Mouse (Mus musculus): ENCODE measurements at regions not wholly inside any gene's neighbourhood (a gene's known extent, or its start where the extent isn't known, plus 50 kb on each side); places are given as distances from the start of the nearest gene placed in this dataset.

DNA sequence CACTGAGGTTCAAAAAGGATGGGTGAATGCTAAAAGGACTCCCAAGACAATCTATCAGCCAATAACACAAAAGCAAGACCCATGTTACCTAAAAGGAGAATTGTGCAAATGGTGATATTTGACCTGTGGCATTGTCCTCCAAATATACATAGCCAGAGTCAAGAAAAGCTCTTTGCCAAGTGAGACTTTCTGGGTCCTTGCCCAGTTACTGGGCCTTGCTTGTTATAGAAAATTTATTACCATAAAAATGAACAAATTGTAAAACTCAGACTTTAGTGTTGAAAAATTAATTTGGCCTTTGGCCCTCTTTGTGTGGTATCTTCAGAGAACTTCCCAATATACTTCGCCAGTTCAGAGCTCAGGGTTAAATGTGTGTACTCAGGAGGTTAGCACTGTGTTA is 653.3 kb downstream of the Gm826 start:
- DNase-seq (ENCODE audit: low spot score) = no peak

DNA sequence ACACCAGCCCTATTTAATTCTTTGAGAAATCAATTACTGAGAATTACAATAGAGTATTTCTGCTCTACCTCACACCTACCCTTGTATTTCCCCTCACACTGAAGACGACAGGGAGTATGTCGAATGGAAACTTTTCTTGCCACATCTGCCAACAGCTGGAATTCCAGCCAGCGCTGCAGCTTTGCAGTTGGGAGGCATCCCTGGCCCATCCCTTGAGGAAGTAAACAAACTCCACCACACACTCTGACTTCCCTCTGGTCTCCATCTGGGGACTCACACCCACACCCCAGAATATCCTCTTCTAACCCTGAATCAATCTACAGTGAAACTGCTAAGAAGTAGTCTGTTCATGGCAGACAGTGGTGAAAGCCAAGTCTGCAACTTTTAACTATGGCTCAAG is 630.9 kb downstream of the Gm826 start:
- DNase-seq (ENCODE audit: low spot score) = no peak

DNA sequence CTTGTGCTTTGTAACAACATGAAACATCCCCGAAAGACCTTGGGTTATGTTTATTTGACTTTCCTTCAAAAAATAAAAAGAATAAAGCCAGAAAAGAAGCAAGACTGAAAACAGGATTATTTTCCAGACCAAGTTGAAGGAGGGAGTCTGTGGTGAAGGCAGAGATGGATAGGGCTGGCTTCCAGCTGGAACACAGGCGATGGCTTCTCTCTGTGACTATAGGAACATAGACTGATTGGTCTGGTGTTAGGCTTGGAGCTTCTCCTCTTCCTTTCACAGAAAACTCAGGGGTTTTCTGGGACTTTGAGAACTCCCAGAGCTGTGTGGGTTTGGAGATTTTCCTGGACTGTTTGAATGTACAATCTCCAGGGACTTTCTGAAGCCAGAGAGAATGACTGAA is 625.8 kb downstream of the Gm826 start:
- no peak for DNase-seq (ENCODE audit: low spot score)

DNA sequence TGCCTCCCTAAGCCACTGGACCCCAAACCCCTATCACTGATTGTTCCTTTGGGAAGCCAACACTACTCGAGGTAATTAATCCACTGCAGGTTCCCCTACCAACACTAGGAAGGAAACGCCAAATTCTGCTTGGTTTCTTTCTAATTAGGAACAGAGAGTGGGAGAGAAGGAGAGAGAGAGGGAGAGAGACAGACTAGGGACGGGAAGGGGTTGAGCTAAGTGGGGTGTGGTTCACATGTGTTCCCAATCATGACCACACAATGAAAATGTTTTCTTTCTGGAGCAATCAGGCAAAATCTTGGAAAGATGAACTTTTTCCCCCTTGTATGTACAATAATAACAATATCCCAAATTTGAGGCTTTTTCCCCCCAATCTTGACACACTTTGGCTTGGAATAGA is 619.3 kb downstream of the Gm826 start:
- no peak for DNase-seq (ENCODE audit: low spot score)

DNA sequence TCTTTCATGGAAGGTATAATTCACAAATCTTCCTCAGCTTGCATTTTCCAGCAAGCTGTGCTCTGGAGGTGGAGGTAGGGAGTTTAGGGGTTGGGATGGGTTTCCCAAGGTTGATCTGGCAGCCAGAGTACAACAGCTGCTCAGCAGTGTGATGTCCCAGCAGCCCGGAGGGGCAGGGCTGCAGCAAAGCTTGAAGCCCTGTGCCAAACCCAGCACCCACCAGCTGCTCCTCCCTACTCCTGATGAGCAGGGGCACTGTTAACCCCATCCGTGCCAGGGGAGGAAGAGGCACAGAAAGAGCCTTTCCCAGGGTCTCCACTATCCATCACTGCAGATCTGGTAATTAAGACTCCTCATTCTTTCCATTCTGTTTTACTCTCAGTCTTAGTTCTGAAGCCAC is 615.2 kb downstream of the Gm826 start:
- no peak for DNase-seq (ENCODE audit: low spot score)

DNA sequence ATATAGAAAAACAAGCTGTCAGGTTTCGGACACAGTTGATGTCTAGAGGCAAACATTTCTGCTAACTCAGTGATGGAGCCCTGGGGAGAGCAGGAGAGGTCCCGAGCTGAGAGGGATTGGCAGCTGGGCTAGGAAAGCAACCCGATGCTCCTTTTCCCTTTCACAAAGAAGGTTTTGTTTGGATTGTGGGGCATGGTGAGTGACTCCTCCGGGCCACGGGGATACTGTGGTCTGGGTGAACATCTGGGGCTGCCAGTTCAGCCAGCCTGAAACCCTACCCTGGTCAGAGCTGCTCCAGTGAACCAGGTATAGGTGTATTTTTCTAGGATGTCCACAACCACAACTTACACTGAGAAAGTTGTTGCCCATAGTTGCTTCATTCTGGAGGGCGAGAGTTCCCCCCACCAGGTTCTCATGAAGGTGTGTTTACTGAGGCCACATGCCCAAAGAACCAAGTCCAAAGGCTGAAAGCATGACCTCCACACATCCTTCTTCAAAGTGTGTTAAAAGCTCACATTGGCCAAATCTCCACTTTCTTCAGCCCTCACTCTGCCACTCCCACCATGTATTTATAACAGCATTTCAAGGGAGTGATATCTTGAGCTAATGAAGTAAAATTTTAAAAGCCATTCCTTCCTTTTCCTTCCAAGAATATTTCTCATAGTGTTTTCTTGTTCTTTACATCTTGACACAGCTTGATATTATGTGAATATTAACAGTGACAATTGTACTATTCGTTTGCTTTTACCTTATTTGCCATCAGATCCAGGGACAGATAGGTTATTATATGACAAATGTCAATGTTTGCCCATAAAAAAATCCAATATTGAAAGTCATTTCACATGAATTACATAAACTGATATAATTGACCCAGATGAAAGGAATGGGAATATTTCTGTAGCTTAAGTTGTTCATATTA is 608.5 kb downstream of the Gm826 start:
- DNase-seq (ENCODE audit: low spot score) = no peak

DNA sequence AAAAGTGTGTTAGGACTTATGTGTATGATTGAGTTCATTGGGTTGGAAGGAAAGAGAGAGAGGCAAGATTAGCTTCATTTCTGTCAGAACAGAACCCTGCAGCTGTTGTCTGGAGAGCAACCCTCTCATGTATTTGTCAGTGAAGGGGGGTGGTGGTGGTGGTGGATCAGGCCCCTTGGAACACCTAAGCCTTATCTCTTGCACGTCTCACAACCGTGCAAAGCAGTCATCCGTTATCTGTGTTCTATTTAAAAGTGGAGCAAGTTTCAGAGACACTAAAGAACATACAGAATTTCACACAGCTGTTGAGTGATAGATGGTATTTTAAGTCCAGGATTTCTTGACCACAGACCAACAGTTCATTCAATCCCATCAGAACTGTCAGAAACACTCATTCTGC is 604.7 kb downstream of the Gm826 start:
- DNase-seq (ENCODE audit: low spot score) = no peak

DNA sequence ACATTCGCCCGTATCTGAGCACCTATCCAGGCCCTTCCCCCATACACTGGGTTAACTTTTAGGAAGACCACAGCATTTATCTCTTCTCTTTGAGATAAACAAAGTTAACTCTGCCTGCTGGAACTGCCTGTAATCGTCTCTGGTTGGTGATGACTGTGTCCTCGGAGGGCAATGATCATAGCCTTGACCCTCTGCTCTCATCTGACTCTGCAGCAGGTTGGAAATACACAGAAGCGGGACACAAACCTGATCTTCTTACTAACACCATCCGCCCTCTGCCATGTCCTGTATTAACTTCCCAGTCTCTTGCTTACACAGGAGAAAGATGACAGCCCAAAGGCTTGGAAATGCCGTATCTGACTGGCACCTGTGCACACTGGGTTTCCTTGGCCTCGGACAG is 603.7 kb downstream of the Gm826 start:
- DNase-seq (ENCODE audit: low spot score) = no peak

DNA sequence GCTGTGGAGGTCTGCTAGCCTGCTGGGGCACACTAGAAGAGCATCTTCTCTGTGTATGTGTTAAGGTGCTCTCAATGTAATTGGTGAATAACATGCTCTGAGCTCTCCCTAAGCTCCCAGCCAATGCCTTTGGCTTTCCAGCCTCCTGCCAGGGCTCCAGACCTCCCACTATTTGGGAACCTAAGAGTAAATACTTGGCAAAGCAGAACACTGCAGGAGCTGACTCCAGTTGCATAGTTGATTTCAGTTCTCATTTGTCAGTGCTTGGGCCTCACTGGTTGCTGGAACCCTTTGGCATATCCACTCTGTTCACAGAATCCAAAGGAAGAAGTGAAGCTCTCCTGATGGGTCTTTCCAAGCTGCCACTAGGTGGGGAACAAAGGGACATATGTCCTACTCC is 602.7 kb downstream of the Gm826 start:
- no peak for DNase-seq (ENCODE audit: low spot score)

DNA sequence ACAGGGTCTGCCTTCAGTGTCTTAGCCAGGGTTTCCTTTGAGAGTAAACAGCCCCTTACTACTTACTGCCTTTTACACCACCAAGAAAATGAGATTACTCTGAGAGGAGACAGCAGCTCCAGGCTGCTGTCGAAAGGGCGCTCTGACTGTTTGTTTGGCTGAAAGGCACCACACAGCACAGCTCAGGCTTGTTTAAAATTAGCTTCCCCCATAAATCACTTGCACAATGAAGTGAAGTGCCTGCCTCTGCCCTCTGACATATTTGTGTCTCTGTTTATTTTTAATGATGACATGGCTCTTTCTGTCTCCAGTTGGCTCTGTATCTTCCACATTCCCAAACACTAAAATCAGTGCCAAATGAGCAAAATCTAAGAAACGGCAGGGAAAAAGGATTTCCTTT is 601.5 kb downstream of the Gm826 start:
- no peak for DNase-seq (ENCODE audit: low spot score)

DNA sequence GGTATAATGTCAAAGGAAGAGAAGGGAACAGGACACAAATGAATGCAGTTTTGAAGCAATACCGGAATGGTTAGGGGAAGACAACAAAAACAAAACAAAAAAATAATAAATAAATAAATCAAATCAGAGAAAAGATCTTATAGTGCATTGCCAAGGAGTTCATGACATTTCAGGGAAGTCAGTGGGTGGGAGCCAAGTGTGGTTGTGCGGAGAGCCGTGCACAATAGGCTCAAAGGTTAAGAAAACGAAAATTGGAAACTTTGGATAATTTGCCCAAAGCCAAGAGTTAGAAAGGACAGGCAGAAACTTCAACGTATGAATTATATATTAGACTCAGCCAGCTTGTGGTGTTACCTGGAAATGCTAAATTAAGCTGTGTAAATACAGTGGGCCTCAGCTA is 599.4 kb downstream of the Gm826 start:
- no peak for DNase-seq (ENCODE audit: low spot score)

DNA sequence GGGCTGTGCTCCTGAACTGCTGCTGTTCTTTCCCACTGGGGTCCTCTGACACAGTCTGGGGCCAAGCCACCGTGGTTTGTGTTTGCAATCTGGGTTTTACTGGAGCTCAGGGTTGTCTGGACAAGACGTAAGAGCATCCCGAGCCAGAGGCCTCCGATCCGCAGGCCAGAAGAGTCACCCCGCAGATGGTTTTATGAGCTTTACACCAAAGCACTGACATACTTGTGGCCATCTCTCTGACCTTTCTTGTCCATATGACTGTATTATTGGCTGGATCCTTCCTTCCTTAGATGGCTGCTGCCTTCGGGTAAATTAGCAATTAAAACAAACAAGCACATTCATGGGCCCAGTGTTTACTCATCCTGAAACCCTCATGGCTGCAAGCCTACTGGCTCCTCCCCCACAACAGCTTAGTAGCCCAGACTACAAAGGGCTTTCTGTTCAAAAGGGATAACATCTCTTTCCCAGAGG is 578.4 kb downstream of the Gm826 start:
- DNase-seq (ENCODE audit: low spot score) = peak; percentile 17

DNA sequence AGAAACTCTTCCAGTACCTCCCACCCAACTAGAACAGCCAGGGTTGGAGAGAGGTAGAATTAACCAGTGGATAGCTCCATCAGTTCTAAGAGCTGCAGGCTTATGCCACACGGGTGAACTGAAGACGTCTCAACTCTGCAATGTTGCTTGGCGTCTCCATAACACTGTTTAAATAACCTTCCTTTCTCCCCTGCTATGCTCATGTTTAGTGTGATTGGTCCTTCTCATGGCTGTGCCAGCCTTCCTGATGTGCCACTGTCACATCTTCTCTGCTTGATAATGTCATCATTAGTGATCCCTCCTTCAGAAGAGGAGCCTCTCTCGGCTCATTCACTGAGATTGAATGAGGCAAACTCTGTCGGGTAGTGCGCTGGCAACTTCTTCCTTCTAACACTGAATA is 573.2 kb downstream of the Gm826 start:
- no peak for DNase-seq (ENCODE audit: low spot score)

DNA sequence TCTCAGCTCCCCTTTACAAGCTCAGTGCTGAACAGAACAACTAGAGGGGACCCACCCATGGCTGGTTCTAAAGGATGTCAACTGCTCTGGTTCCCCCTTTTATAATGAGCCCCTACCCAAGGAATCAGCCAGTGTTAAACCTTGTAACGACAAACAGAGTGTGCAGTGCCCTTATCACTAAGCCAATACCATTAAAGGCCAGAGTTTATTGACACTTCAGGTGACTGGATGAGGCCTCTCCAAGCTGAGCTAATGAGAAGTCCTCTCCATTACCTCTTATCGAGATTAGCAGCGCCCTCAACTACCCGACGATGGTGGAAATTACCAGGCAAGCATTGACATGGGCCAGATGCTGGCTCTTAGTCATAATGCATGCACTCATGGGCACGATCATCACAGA is 570.8 kb downstream of the Gm826 start:
- no peak for DNase-seq (ENCODE audit: low spot score)

Measured in urinary bladder, postnatal 14 days (tissue).